Mouse (Mus musculus) macrophage (primary cell): ENCODE data around the gene Esrrg. TPM values are rescaled to one million over a fixed set of nuclear protein-coding genes. Genes with fewer than 3 reads are reported as not detected.

ENCODE experiments used
- H3K27ac ChIP-seq: fragments of 350-480 bp; formaldehyde crosslinking; 2 replicates; pipeline ENCODE4 v1.9.0; 2021
- H3K36me3 ChIP-seq: fragments of 350-480 bp; formaldehyde crosslinking; 2 replicates; pipeline ENCODE4 v1.9.0; 2021; ENCODE audit errors: inconsistent target
- H3K4me3 ChIP-seq: fragments of 350-480 bp; formaldehyde crosslinking; 2 replicates; pipeline ENCODE4 v1.9.0; 2021; ENCODE audit errors: inconsistent target
- H3K79me2 ChIP-seq: fragments of 350-480 bp; formaldehyde crosslinking; 2 replicates; pipeline ENCODE4 v1.9.0; 2021; ENCODE audit errors: inconsistent target
- WGBS: methylation state at CpG from one replicate; pipeline ENCODE4 v1.1.7; 2026; ENCODE audit warnings: inconsistent platforms; ENCODE audit not compliant: missing documents; 5-methylcytosine and 5-hydroxymethylcytosine counted together
- polyA plus RNA-seq: library from polyadenylated mRNA; stranded (reverse); fragments of 250-400 nt; gene quantifications from 3 replicates; pipeline ENCODE4 v1.2.4, GENCODE M21; 2018; ENCODE audit warnings: inconsistent platforms

Esrrg gene
- polyA plus RNA-seq, 1 experiment from 2014 or later, result not detected

GRCm38 (mm10) chr1:188105516-188105915, 496.9 kb downstream of the Esrrg start:
- Histone ChIP-seq H3K36me3 (no peaks in the 10 kb centered on the region), H3K27ac (no peak overlapping the region), H3K4me3 (no peak overlapping the region), H3K79me2 (no peaks in the 10 kb centered on the region)
- 81% methylated on average over 4 of the region's 4 CpGs for WGBS

- Histone ChIP-seq H3K4me3 (no peak overlapping the region), H3K27ac (no peak overlapping the region)
- 31% methylated on average over 6 of the region's 6 CpGs for WGBS
These were observed 499.4 kb downstream of the Esrrg start for GRCm38 (mm10) chr1:188107946-188108345.

DNA sequence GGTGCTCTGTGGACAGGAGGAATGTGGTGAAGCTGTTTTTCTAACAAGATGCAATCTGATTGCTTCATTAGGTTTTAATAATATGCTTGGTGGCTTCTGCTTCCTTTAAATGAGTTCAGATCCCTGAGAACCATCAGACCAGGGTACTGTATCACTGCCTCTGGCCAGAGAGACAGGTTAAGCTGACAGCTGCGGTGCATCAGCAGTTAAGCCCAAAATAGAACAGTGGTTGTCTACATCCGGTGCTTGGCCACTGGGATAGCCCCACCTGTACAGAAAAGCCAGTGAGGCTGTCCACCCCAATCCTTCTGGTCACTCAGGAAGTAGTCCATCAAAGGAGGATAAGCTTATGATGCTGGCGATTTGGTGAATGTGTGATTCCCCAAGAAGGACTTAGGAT, 503.0 kb downstream of the Esrrg start:
- Histone ChIP-seq H3K27ac (no peak overlapping the region), H3K4me3 (no peak overlapping the region), H3K79me2 (no peaks in the 10 kb centered on the region), H3K36me3 (no peaks in the 10 kb centered on the region)
- 76% methylated on average over 3 of the region's 3 CpGs for WGBS

More at GRCm38 (mm10) chr1:188107946-188108345, 499.4 kb downstream of the Esrrg start:
- Histone ChIP-seq H3K79me2 (no peaks in the 10 kb centered on the region), H3K36me3 (no peaks in the 10 kb centered on the region)

- H3K27ac ChIP-seq, result no peak overlapping the region
- H3K79me2 ChIP-seq, result no peaks in the 10 kb centered on the region
- H3K36me3 ChIP-seq, result no peaks in the 10 kb centered on the region
- WGBS, result 44% methylated on average over 3 of the region's 3 CpGs
- no peak overlapping the region for H3K4me3 ChIP-seq
These were observed 504.6 kb downstream of the Esrrg start for GRCm38 (mm10) chr1:188113240-188113639.

DNA sequence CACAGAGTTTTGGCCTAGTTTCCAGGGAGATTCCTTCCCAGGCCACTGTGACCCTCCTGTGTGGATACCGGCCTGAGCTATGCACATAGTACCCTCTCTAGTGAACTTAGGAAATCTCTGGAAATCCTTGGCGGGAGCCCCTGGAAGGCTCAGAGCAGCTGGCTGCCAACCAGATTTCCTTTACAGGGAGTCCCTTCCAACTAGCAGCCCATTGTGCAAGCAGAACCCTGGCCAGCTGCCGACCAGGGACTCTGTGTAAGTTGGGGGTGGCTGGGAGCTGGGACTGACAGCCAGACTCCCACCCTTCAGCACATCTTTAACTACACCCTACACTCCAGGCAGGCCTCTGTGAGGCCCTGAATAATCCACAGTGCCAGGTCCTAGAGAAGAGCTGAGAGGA, 509.5 kb downstream of the Esrrg start:
- H3K79me2 ChIP-seq, result no peaks in the 10 kb centered on the region
- no peak overlapping the region for H3K4me3 ChIP-seq
- no peaks in the 10 kb centered on the region for H3K36me3 ChIP-seq
- WGBS, result 76% methylated on average over 3 of the region's 3 CpGs
- no peak overlapping the region for H3K27ac ChIP-seq

DNA sequence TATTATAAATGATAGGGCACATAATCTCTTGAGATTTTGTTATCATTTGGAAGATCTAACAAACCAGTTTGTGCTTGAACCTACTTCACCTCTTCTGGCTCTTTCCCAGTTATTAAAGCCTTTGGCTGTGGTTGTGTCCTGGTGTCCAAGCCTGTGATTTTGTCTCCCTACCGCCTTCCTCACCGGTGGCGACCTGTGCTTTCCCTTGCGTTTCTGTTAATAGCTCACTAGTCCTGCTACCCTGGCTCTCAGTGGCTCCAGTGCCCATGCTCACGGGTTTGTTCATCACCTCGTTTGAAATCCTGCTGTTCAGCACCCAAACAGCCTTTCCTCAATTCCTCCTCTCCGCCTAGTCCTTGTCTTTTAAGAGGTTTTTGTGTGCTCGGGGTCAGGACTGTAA, 511.2 kb downstream of the Esrrg start:
- 86% methylated on average over 8 of the region's 8 CpGs for WGBS
- H3K79me2 ChIP-seq, result no peaks in the 10 kb centered on the region
- H3K27ac ChIP-seq, result no peak overlapping the region
- no peaks in the 10 kb centered on the region for H3K36me3 ChIP-seq
- no peak overlapping the region for H3K4me3 ChIP-seq

DNA sequence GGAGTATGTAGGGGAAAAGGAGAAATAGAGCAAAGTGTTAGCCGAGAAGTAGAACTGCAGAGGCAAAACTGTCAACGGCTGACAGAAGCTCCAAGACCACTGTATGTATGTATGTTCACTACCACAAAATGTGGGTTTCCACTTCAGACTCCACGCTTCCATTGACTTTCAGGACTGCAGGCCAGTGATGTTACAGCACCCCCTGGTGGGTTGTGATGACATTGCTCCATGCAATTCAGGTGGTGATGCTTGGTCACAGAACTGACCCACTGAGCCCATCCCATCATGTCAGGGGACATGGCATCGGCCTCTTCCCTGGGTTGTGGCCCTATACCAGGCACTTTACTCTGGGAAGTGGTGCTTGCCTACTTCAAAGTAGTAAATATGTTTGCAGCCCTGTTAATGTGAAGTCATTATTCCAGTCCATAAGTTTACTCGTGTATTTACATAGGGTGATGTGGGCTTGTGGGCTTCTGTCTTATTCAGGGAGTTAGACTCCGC, 517.0 kb downstream of the Esrrg start:
- 84% methylated on average over 6 of the region's 6 CpGs for WGBS
- Histone ChIP-seq H3K36me3 (no peaks in the 10 kb centered on the region), H3K4me3 (no peak overlapping the region), H3K27ac (no peak overlapping the region), H3K79me2 (no peaks in the 10 kb centered on the region)

DNA sequence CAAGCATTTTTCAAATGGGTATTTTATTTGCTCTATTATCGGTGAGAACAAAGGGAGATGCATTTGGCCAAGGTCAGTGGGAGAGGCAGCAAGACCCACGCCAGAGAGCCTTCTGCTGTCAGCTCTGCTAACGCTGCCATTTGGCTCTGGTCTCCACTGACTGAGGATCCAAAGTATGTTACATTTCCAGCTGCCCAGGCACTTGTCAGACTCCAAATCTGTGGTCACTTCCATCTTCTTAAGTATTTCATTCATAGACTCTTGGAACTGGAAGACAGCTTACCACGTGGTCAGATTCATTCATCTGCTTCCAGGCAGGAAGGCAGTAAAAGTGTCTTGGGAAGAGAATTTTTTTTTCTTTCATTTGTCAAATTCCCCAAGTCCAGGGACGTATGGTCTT, 527.5 kb downstream of the Esrrg start:
- 67% methylated on average over 5 of the region's 5 CpGs for WGBS
- H3K27ac ChIP-seq, result no peak overlapping the region
- no peaks in the 10 kb centered on the region for H3K79me2 ChIP-seq
- H3K4me3 ChIP-seq, result no peak overlapping the region
- H3K36me3 ChIP-seq, result no peaks in the 10 kb centered on the region

DNA sequence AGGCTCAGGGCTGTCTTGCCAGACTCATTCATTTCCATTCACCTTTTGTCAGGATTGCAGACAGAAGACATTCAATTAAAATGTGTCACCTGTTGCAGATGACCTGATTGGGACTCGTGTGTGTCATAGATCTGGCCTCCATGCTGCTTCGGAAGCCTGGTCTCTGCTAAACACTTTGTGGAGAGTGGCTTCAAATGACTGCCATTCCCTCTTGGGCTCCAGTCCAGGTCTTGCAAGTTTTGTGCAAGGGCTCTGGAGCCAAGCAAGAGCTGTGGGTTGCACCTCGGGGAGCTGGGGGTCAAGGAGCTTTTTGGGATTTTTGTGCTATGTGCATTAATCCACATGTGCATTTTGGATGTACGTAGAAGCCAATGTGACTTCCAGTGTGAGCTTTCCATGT, 530.9 kb downstream of the Esrrg start:
- no peak overlapping the region for H3K4me3 ChIP-seq
- H3K27ac ChIP-seq, result no peak overlapping the region
- 83% methylated on average over 4 of the region's 4 CpGs for WGBS
- no peaks in the 10 kb centered on the region for H3K36me3 ChIP-seq
- H3K79me2 ChIP-seq, result no peaks in the 10 kb centered on the region

- Histone ChIP-seq H3K36me3 (no peaks in the 10 kb centered on the region), H3K4me3 (no peak overlapping the region), H3K27ac (no peak overlapping the region), H3K79me2 (no peaks in the 10 kb centered on the region)
- WGBS, result 79% methylated on average over 4 of the region's 4 CpGs
These were observed 531.6 kb downstream of the Esrrg start for GRCm38 (mm10) chr1:188140221-188140620.

DNA sequence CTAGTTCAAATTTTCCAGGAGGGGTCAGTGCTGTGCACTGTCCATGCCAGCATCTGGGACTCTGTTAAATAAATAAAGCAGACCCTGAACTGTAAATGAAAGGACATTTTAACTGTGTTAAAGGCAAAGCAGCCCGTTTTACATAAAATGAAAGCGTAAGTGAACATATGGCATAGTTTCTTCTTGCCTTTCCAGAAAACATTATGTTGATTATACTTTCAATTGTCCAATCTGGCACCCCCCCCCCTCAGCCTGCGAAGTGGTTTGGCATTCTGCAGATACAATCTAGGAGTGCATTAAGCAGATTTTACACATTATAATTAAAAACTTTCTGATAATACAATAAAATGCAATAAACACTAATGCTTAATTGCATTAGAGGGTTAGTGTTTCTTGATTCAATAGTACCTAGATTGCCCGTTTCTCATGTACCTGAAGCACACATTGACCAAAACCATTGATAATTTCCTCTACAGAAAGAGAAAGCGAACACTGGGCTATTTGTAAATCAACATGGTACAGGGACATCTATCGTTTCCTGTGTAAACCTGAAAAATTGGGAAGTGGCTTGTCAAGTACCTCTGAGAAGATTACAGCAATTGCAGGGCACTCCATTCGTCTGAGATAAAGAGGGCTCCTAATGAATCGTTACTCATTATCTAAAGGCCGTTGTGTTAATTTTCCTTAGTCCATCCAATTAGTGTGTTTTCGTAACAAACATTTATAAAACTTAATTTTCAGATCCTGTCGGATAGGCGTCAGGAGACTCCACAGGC, 539.0 kb downstream of the Esrrg start:
- Histone ChIP-seq H3K79me2 (no peaks in the 10 kb centered on the region), H3K27ac (no peak overlapping the region), H3K36me3 (no peaks in the 10 kb centered on the region), H3K4me3 (no peak overlapping the region)
- WGBS, result 71% methylated on average over 12 of the region's 12 CpGs

GRCm38 (mm10) chr1:188151066-188151465, 542.5 kb downstream of the Esrrg start:
- no peak overlapping the region for H3K27ac ChIP-seq
- 94% methylated on average over 8 of the region's 8 CpGs for WGBS
- H3K79me2 ChIP-seq, result no peaks in the 10 kb centered on the region
- H3K4me3 ChIP-seq, result no peak overlapping the region
- H3K36me3 ChIP-seq, result no peaks in the 10 kb centered on the region

DNA sequence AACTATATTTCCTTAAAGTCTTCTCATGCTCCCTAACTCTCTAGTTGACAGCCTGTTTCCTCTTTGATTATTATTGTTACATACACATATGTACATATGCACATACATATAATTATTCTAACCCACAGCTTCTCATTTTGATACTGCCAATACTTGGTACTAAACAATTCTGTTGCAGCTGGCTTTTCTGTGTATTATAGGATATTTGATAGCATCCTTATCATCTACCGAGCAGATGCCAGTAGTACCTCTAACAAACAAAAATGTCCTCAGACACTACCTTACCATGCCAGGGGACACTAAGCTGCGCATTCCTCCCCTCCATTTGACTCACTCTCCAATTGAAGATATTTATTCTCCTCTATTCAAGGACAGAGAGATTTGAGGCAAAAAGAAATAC, 543.4 kb downstream of the Esrrg start:
- WGBS, result 84% methylated on average over 2 of the region's 2 CpGs
- H3K36me3 ChIP-seq, result no peaks in the 10 kb centered on the region
- no peak overlapping the region for H3K4me3 ChIP-seq
- H3K27ac ChIP-seq, result no peak overlapping the region
- H3K79me2 ChIP-seq, result no peaks in the 10 kb centered on the region

GRCm38 (mm10) chr1:188153665-188154064, 545.1 kb downstream of the Esrrg start:
- WGBS, result 70% methylated on average over 2 of the region's 2 CpGs
- no peaks in the 10 kb centered on the region for H3K79me2 ChIP-seq
- H3K4me3 ChIP-seq, result no peak overlapping the region
- H3K36me3 ChIP-seq, result no peaks in the 10 kb centered on the region
- H3K27ac ChIP-seq, result no peak overlapping the region

DNA sequence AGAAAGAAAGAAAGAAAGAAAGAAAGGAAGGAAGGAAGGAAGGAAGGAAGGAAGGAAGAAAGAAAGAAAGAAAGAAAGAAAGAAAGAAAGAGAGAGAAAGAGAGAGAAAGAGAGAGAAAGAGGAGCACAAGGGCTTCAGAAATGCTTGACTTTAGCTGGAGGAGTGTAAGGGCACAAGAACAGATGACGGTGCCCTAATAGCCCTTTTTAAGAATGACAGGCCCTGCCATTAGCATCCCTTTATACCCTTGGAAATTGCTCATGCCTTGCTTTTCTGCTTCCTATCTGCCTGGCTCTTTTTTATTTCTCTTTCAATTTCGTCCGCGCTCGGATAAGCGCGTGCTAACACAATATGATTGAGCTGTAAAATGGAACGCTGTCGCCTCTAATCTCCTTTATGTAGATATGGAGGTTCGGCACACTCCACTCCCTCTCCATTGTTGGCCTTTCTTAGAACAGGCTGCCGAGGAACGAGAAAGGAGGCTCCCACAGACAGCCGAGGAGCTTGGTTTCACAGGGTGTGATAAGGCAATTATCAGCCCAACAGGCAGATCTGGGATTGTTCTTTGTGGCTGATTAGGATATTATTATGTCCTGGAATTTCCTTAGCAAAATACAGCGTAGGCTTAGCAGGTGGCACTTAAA, 546.0 kb downstream of the Esrrg start:
- no peaks in the 10 kb centered on the region for H3K79me2 ChIP-seq
- H3K36me3 ChIP-seq, result no peaks in the 10 kb centered on the region
- WGBS, result 90% methylated on average over 14 of the region's 14 CpGs
- no peak overlapping the region for H3K27ac ChIP-seq
- no peak overlapping the region for H3K4me3 ChIP-seq
